Mouse (Mus musculus) midbrain, embryonic 11.5 days (tissue): ENCODE results near the gene Ccdc148. TPM values are rescaled to one million over a fixed set of nuclear protein-coding genes. Genes with fewer than 3 reads are reported as not detected.

Source experiments
- ATAC-seq: fragments of 200-750 bp; cut with Nextera tagmentation; 2 replicates; pipeline ENCODE4 v1.8.0; 2017; ENCODE audit warnings: moderate TSS enrichment, moderate library complexity; ENCODE audit not compliant: low FRiP score
- DNase-seq: peaks from one replicate; pipeline ENCODE4 v3.0.0; 2015; ENCODE audit warnings: low spot score; ENCODE audit errors: missing footprints
- H3K27ac ChIP-seq: fragments of 300-500 bp; sonication (generic); 2 replicates; pipeline ENCODE4 v1.5.1; 2014; ENCODE audit warnings: low read depth, low read length
- H3K27me3 ChIP-seq: fragments of 300-500 bp; sonication (generic); 2 replicates; pipeline ENCODE4 v1.6.1; 2014; ENCODE audit warnings: mild to moderate bottlenecking, low read length, moderate library complexity, mixed read lengths; ENCODE audit not compliant: control insufficient read depth, insufficient read depth
- H3K36me3 ChIP-seq: fragments of 300-500 bp; sonication (generic); 2 replicates; pipeline ENCODE4 v1.6.1; 2014; ENCODE audit warnings: mild to moderate bottlenecking, low read length, moderate library complexity, mixed read lengths; ENCODE audit not compliant: control insufficient read depth, insufficient read depth
- H3K4me1 ChIP-seq: fragments of 300-500 bp; sonication (generic); 2 replicates; pipeline ENCODE4 v1.6.1; 2014; ENCODE audit warnings: low read length; ENCODE audit not compliant: control insufficient read depth, insufficient read depth
- H3K4me2 ChIP-seq: fragments of 300-500 bp; sonication (generic); 2 replicates; pipeline ENCODE4 v1.6.1; 2014; ENCODE audit warnings: mild to moderate bottlenecking, moderate library complexity
- H3K4me3 ChIP-seq: fragments of 300-500 bp; sonication (generic); 2 replicates; pipeline ENCODE4 v1.5.1; 2014; ENCODE audit warnings: low read depth, low read length
- H3K9ac ChIP-seq: fragments of 300-500 bp; sonication (generic); 2 replicates; pipeline ENCODE4 v1.6.1; 2014; ENCODE audit warnings: low read length
- H3K9me3 ChIP-seq: fragments of 300-500 bp; sonication (generic); 2 replicates; pipeline ENCODE4 v1.6.1; 2016; ENCODE audit warnings: low read length; ENCODE audit not compliant: control insufficient read depth
- WGBS: fragments of 180-500 bp; shearing (Covaris S2); extraction: QIAGEN DNeasy Blood & Tissue Kit; methylation state at CpG from one replicate; pipeline ENCODE4 v1.1.7; 2014; 5-methylcytosine and 5-hydroxymethylcytosine counted together
- polyA plus RNA-seq: library from polyadenylated mRNA; unstranded; fragments of >200 nt; fragmentation: Nextera tagmentation; extraction: Ambion mirVana; gene quantifications from 2 replicates; pipeline ENCODE4 v1.2.1, GENCODE M21; 2014

Gene Ccdc148
- polyA plus RNA-seq, 1 experiment from 2014 or later = 0.55 TPM

DNA sequence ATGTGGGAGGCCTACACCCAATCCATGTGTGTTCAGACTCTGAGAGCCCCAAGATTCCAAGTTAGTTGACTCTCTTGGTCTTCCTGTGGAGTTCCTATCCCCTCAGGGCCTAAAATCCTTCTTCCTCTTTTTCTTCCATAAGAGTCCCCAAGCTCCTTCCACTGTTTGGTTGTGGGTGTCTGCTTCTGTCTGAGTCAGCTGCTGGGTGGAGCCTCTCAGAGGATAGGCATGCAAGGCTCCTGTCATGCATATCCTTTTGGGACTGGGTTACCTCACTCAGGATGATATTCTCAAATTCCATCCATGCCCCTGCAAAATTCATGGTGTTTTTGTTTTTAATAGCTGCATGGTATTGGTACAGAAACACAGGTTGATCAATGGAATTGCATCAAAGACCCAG lies 5.1 kb downstream of the Ccdc148 start:
- DNase-seq (no peak), ATAC-seq (no peak)
- no peaks in the 10 kb centered on the region for H3K4me1 ChIP-seq
- no peak overlapping the region for H3K4me2 ChIP-seq
- H3K36me3 ChIP-seq = no peaks in the 10 kb centered on the region
- H3K4me3 ChIP-seq = no peak overlapping the region
- H3K9ac ChIP-seq = no peak overlapping the region
- H3K9me3 ChIP-seq = no peaks in the 10 kb centered on the region
- no peaks in the 10 kb centered on the region for H3K27me3 ChIP-seq
- no peak overlapping the region for H3K27ac ChIP-seq

DNA sequence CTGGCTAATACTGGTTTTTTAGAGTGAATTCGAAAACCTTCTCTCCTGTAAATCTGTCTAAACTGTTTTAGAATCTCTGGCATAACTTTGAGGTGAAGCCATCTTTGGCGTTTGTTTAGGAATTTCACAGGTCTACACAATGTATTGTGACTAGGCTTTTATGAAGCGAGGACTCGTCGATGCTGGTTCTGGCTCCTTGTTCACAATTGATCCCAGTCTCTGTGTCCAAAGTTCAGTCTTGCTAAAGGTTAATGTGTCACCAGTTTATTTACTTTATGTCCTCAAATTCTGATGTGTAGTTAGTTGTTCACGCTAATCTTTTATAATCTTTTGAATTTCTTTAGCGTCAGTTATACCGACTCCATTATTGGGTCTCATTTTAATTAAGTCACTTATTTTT lies 29.4 kb downstream of the Ccdc148 start:
- DNase-seq (no peak), ATAC-seq (no peak)
- H3K9me3 ChIP-seq = no peaks in the 10 kb centered on the region
- no peak overlapping the region for H3K9ac ChIP-seq
- no peak overlapping the region for H3K27ac ChIP-seq
- 92% methylated on average over 8 of the region's 8 CpGs for WGBS
- no peak overlapping the region for H3K4me3 ChIP-seq
- H3K36me3 ChIP-seq = no peaks in the 10 kb centered on the region
- no peaks in the 10 kb centered on the region for H3K27me3 ChIP-seq
- H3K4me2 ChIP-seq = no peak overlapping the region
- no peaks in the 10 kb centered on the region for H3K4me1 ChIP-seq

DNA sequence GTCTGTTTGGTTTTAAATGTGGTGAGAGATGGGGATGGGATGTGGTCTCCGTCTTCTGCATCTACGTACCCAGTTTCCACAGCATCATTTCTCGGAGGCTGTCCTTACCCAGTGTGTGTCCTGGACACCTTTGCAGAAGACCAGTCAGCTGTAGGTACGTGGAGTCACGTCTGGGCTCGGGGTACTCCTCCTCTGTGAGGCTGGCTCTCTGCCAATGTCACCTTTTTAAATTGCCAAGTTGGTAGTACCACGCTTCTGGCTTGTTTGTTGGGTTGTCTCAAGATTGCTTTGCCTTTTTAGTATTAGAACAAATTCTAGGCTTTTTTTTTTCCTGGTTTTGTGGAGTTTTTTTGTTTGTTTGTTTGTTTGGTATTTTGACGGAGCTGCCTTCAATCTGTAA lies 30.7 kb downstream of the Ccdc148 start:
- Histone ChIP-seq H3K27me3 (no peaks in the 10 kb centered on the region), H3K27ac (no peak overlapping the region), H3K36me3 (no peaks in the 10 kb centered on the region), H3K9me3 (no peaks in the 10 kb centered on the region), H3K4me1 (no peaks in the 10 kb centered on the region), H3K4me2 (no peak overlapping the region), H3K4me3 (no peak overlapping the region), H3K9ac (no peak overlapping the region)
- WGBS = 89% methylated on average over 8 of the region's 8 CpGs
- ATAC-seq (no peak), DNase-seq (no peak)

DNA sequence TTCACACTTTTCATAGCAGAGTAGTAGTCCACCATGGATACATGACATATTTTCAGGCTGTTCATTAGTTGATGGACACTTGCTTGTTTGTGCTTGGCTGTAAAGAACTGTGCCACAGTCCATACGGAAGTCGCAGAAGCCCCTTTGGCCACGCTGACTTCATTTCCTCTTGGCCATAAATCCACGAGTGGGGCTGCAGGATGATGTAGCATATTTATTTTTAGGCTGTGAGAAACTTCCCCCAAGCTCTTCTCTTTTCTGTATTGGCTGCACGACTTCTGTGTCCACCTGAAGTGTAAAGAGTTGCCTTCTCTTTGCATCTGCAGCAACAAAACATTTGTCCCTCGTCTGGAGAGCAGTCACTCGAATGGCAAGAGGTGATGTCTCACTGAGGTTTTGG lies 31.5 kb downstream of the Ccdc148 start:
- Histone ChIP-seq H3K27ac (no peak overlapping the region), H3K4me3 (no peak overlapping the region), H3K36me3 (no peaks in the 10 kb centered on the region), H3K4me2 (no peak overlapping the region), H3K9ac (no peak overlapping the region), H3K4me1 (no peaks in the 10 kb centered on the region), H3K9me3 (no peaks in the 10 kb centered on the region), H3K27me3 (no peaks in the 10 kb centered on the region)
- no peak for DNase-seq
- no peak for ATAC-seq
- 87% methylated on average over 7 of the region's 7 CpGs for WGBS

DNA sequence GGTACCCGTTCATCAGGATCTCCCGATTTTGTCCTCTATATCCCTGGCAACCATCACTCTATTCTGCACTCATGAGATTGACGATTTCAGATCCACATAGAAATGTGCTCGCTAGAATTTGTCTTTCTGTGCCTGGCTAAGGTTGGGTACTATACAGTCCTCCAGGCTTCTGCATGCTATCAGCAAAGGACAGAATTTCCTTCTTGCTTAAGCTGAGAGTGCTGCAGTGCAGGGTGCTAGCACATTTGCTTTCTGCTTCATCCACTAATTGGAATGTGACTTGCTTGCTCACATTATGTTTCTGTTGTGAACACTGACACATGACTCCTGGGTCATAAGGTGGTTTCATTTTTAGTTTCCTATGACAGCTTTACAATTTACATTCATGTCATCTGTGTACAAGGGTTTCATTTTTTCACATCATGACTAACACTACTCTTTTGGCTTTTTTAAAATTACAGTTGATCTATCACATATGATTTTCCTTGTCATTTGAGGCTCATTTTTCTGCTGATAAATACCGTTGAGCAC lies 104.8 kb downstream of the Ccdc148 start:
- WGBS = 86% methylated on average over 5 of the region's 5 CpGs
- H3K4me1 ChIP-seq = peaks cover 2% of the 10 kb centered on the region; the same call in 1 of the 2 replicates
- H3K27ac ChIP-seq = no peak overlapping the region
- H3K27me3 ChIP-seq = no peaks in the 10 kb centered on the region
- H3K9me3 ChIP-seq = no peaks in the 10 kb centered on the region
- H3K9ac ChIP-seq = no peak overlapping the region
- DNase-seq (no peak), ATAC-seq (no peak)
- no peaks in the 10 kb centered on the region for H3K36me3 ChIP-seq
- no peak overlapping the region for H3K4me2 ChIP-seq
- H3K4me3 ChIP-seq = no peak overlapping the region

DNA sequence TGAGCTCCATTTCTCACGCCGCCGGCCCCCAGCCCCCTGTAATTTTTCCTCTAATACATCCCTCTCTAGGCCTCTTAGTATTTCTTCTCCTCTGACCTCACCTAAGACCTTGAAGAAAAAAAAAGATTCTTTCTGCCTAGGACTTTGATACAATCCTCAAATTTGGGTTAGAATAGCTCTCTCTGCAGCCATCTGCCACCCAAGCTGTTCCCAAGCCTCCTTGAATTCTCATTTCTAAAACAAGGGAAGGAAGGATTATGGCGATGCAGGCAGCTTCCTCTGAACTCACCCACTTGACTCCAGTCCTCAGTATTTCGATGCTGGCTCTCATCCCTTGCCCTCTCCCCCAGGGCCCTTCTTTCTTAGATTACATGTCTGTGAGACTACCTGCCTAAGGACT lies 106.1 kb downstream of the Ccdc148 start:
- Histone ChIP-seq H3K4me1 (peaks cover 7% of the 10 kb centered on the region; the same call in 1 of the 2 replicates), H3K9ac (no peak overlapping the region), H3K9me3 (no peaks in the 10 kb centered on the region), H3K36me3 (no peaks in the 10 kb centered on the region), H3K4me2 (no peak overlapping the region), H3K27ac (no peak overlapping the region), H3K27me3 (no peaks in the 10 kb centered on the region), H3K4me3 (no peak overlapping the region)
- 58% methylated on average over 5 of the region's 5 CpGs for WGBS
- ATAC-seq = no peak
- no peak for DNase-seq

DNA sequence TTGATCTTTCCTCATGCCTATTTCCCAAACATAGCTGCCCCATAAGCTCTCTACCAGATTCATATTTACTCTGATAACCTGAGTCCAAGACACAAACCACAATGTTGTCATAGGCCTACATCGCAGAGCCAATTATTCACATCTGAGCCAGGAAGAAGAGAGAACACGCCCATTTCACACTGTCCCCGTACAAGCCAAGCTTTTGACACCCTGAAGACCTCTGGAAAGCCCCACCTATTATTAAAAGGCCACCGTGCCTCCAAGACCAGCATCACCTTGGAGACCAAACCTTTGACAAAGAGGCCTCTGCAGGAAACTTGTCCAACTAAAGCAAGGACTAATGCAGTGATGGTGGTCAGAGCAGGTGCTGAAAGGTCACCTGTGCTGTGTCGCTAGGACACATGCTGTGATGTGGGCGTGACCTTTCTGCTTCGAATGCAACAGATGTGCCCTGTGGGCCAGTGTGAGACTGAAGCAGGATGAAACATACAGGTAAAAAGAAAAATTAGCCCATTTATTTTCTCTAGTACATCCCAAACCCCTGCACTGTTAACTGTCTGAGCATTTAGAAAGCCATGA lies 106.9 kb downstream of the Ccdc148 start:
- WGBS = 56% methylated on average over 7 of the region's 7 CpGs
- no peak overlapping the region for H3K27ac ChIP-seq
- H3K4me2 ChIP-seq = no peak overlapping the region
- no peak overlapping the region for H3K9ac ChIP-seq
- H3K9me3 ChIP-seq = no peaks in the 10 kb centered on the region
- H3K4me3 ChIP-seq = no peak overlapping the region
- ATAC-seq = no peak
- H3K4me1 ChIP-seq = peaks cover 7% of the 10 kb centered on the region; the same call in 1 of the 2 replicates
- no peak for DNase-seq
- no peaks in the 10 kb centered on the region for H3K27me3 ChIP-seq
- H3K36me3 ChIP-seq = no peaks in the 10 kb centered on the region

DNA sequence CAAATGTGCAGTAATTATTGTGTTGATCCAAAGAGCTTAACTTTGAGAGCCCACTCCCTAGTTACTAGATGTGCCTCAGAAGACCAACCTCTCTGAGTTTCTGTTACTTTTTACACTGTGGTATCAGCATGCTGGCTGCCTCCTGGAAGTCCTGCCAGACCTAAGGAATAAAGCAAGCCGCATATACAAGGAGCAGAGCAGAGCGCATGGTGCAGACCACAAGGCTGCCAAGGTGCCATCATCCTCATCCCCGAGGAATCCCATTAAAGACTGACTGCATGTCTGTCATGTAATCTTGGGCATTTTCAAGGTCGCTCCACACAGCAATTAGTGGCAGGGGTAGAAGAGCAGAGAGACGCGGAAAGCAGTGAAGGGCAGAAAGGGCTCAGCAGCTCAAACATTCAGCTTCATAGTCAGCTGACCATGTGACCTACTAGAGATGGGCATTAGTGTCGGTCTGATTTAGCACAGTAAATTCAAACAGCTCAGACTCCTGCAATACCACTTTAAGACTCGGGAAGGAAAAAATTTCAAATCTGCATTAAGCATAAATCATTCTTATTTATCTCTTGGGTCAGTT lies 110.1 kb downstream of the Ccdc148 start:
- ATAC-seq = peak; percentile 64
- Histone ChIP-seq H3K36me3 (no peaks in the 10 kb centered on the region), H3K9ac (no peak overlapping the region), H3K4me1 (peaks cover 7% of the 10 kb centered on the region; the same call in 1 of the 2 replicates), H3K4me2 (no peak overlapping the region), H3K4me3 (no peak overlapping the region), H3K27me3 (no peaks in the 10 kb centered on the region), H3K9me3 (no peaks in the 10 kb centered on the region), H3K27ac (no peak overlapping the region)
- DNase-seq = no peak
- 57% methylated on average over 8 of the region's 8 CpGs for WGBS

DNA sequence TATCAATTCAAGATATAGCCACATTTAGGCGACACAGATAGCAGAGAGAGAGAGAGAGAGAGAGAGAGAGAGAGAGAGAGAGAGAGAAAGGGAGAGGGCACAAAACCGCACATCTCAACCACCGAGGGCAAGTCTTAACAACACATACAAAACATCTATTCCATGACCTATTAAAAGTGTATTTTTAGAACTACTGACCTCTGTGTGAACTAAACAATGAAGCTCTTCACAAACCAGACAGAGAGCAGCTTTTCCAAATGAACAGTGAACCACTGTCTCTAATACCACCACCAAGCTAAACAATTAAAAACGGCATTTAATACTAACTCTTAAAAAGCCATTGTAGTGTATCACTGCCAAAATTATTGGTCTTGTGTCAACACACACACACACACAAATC lies 110.8 kb downstream of the Ccdc148 start:
- Histone ChIP-seq H3K4me3 (no peak overlapping the region), H3K36me3 (no peaks in the 10 kb centered on the region), H3K4me1 (peaks cover 7% of the 10 kb centered on the region; the same call in 1 of the 2 replicates), H3K9ac (no peak overlapping the region), H3K9me3 (no peaks in the 10 kb centered on the region), H3K27me3 (no peaks in the 10 kb centered on the region), H3K27ac (no peak overlapping the region), H3K4me2 (no peak overlapping the region)
- no peak for ATAC-seq
- 53% methylated on average over 4 of the region's 4 CpGs for WGBS
- DNase-seq = no peak
